Mouse (Mus musculus): Measurements from ENCODE around the gene Sh3d19. TPM values are rescaled to one million over a fixed set of nuclear protein-coding genes. Genes with fewer than 3 reads are reported as not detected.
A peak's percentile ranks its signal among the peaks of the same experiment; 100 is the strongest.

Sh3d19 gene
- polyA plus RNA-seq, 1 experiment from 2014 or later = 29.0 TPM

- ATAC-seq (replicated peaks; ENCODE audit: low FRiP score, low read depth) (no peak), DNase-seq (ENCODE audit: low spot score) (no peak)
- Histone ChIP-seq H3K27me3 (ENCODE audit: insufficient read depth, low read length) (no peaks in the 10 kb centered on the region), H3K4me2 (ENCODE audit: low read length) (no peak overlapping the region), H3K4me3 (replicated peaks; ENCODE audit: low read depth, low read length) (no peak overlapping the region), H3K9me3 (replicated peaks; ENCODE audit: low read length) (no peaks in the 10 kb centered on the region), H3K9ac (ENCODE audit: low read depth, low read length) (no peak overlapping the region), H3K4me1 (replicated peaks; ENCODE audit: insufficient read depth, low read length) (no peaks in the 10 kb centered on the region), H3K27ac (no peak overlapping the region), H3K36me3 (ENCODE audit: insufficient read depth, low read length) (peaks cover 8% of the 10 kb centered on the region; the same call in 1 of the 2 replicates)
- TF ChIP-seq CTCF (IDR thresholded peaks at IDR 0.05; ENCODE audit: low read depth) = no peak
- WGBS = 83% methylated on average over 8 of the region's 8 CpGs
Measured at GRCm38 (mm10) chr3:86106086-86106632, 135.2 kb downstream of the Sh3d19 start.

DNA sequence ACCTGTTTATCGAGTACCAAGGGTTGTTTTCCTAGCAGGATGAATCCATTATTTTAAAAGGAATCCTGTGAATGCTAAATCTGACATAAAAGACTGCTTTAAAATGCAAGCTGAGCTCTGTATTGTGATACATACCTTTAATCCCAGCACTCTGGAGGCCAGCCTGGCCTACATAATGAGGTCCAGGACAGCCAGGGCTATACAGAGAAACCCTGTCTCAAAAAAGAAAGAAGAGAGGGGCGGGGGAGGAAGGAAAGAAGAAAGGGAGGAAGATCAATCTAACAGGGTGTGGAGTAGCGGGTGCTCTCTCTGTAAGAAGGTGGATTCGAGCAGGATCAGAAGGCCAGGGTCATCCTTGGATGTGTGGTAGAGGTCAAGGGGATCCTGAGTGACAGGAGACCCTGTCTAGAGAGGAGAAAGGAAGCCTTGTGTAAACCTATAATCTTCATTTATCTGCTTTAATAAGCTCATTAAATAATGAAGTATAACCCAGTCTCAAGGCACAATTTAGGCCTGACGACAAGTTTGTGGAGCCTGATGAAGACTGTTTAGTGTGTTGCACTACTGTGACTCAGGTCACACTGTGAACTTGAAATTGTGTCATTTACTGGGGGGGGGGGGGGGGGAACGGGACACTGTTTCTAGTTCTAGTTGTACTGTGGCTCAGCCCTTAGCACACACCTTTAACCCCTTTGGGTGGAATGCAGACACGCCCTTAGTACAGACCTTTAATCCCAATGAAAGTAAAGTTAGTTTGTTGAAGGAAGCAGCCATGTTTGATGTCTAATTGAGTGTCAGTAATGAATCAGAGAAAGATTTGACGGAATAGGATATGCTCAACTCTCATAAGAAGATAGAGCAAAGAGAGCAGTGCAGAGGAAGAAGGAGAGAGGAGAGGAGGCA, 137.0 kb downstream of the Sh3d19 start:
- no peak overlapping the region for H3K4me3 ChIP-seq (replicated peaks; ENCODE audit: low read depth, low read length)
- WGBS = 80% methylated on average over 8 of the region's 8 CpGs
- H3K4me1 ChIP-seq (replicated peaks; ENCODE audit: insufficient read depth, low read length) = no peaks in the 10 kb centered on the region
- H3K9ac ChIP-seq (ENCODE audit: low read depth, low read length) = no peak overlapping the region
- H3K9me3 ChIP-seq (replicated peaks; ENCODE audit: low read length) = no peaks in the 10 kb centered on the region
- no peaks in the 10 kb centered on the region for H3K27me3 ChIP-seq (ENCODE audit: insufficient read depth, low read length)
- TF ChIP-seq CTCF (IDR thresholded peaks at IDR 0.05; ENCODE audit: low read depth) = no peak
- H3K4me2 ChIP-seq (ENCODE audit: low read length) = no peak overlapping the region
- no peak overlapping the region for H3K27ac ChIP-seq
- DNase-seq (ENCODE audit: low spot score) = no peak
- H3K36me3 ChIP-seq (ENCODE audit: insufficient read depth, low read length) = peaks cover 6% of the 10 kb centered on the region; the same call in 1 of the 2 replicates
- ATAC-seq (replicated peaks; ENCODE audit: low FRiP score, low read depth) = no peak

GRCm38 (mm10) chr3:86108576-86108975, 137.7 kb downstream of the Sh3d19 start:
- H3K9me3 ChIP-seq (replicated peaks; ENCODE audit: low read length) = no peaks in the 10 kb centered on the region
- H3K27ac ChIP-seq = no peak overlapping the region
- DNase-seq (ENCODE audit: low spot score) = no peak
- H3K36me3 ChIP-seq (ENCODE audit: insufficient read depth, low read length) = peaks cover 10% of the 10 kb centered on the region; the same call in 1 of the 2 replicates
- no peak for ATAC-seq (replicated peaks; ENCODE audit: low FRiP score, low read depth)
- no peak overlapping the region for H3K9ac ChIP-seq (ENCODE audit: low read depth, low read length)
- H3K4me1 ChIP-seq (replicated peaks; ENCODE audit: insufficient read depth, low read length) = no peaks in the 10 kb centered on the region
- no peak for TF ChIP-seq CTCF (IDR thresholded peaks at IDR 0.05; ENCODE audit: low read depth)
- 89% methylated on average over 4 of the region's 4 CpGs for WGBS
- no peaks in the 10 kb centered on the region for H3K27me3 ChIP-seq (ENCODE audit: insufficient read depth, low read length)
- H3K4me2 ChIP-seq (ENCODE audit: low read length) = no peak overlapping the region
- H3K4me3 ChIP-seq (replicated peaks; ENCODE audit: low read depth, low read length) = no peak overlapping the region

- Histone ChIP-seq H3K4me1 (replicated peaks; ENCODE audit: insufficient read depth, low read length) (no peaks in the 10 kb centered on the region), H3K27me3 (ENCODE audit: insufficient read depth, low read length) (no peaks in the 10 kb centered on the region), H3K4me2 (ENCODE audit: low read length) (no peak overlapping the region), H3K9me3 (replicated peaks; ENCODE audit: low read length) (no peaks in the 10 kb centered on the region), H3K4me3 (replicated peaks; ENCODE audit: low read depth, low read length) (no peak overlapping the region), H3K9ac (ENCODE audit: low read depth, low read length) (no peak overlapping the region), H3K36me3 (ENCODE audit: insufficient read depth, low read length) (peaks cover 10% of the 10 kb centered on the region; the same call in 1 of the 2 replicates), H3K27ac (no peak overlapping the region)
- ATAC-seq (replicated peaks; ENCODE audit: low FRiP score, low read depth) = no peak
- no peak for DNase-seq (ENCODE audit: low spot score)
- WGBS = 88% methylated on average over 7 of the region's 7 CpGs
- TF ChIP-seq CTCF (IDR thresholded peaks at IDR 0.05; ENCODE audit: low read depth) = no peak
Measured at GRCm38 (mm10) chr3:86109099-86109498, 138.2 kb downstream of the Sh3d19 start.

DNA sequence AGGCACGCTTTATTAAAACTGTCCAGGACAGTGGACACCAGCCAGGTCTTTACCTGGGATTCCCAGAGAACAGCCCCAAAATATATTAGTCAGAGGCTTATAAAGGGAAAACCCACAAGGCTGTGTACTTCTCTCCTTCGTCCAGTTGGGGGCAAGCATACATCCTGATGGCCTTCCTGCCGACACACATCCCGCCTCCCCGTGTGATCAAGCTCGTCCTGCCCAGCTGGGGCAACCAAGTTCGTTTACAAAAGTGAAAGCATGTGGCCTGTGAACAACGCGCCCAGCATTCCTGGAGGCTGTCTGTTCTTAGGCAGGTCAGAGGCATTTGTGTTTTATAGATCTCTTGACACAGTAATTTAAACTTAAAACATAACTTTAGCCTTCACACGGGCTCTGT, 139.2 kb downstream of the Sh3d19 start:
- Histone ChIP-seq H3K4me1 (replicated peaks; ENCODE audit: insufficient read depth, low read length) (no peaks in the 10 kb centered on the region), H3K9me3 (replicated peaks; ENCODE audit: low read length) (no peaks in the 10 kb centered on the region), H3K9ac (ENCODE audit: low read depth, low read length) (no peak overlapping the region), H3K27me3 (ENCODE audit: insufficient read depth, low read length) (no peaks in the 10 kb centered on the region), H3K36me3 (ENCODE audit: insufficient read depth, low read length) (peaks cover 10% of the 10 kb centered on the region; the same call in 1 of the 2 replicates), H3K4me2 (ENCODE audit: low read length) (peak overlapping the region; percentile 41), H3K4me3 (replicated peaks; ENCODE audit: low read depth, low read length) (no peak overlapping the region), H3K27ac (no peak overlapping the region)
- WGBS = 16% methylated on average over 10 of the region's 10 CpGs
- DNase-seq (ENCODE audit: low spot score) = peak; percentile 82
- 0 out of 2 replicates have a peak, but pooled peaks have one; percentile 61 for ATAC-seq (replicated peaks; ENCODE audit: low FRiP score, low read depth)
- peak; percentile 64 for TF ChIP-seq CTCF (IDR thresholded peaks at IDR 0.05; ENCODE audit: low read depth)

DNA sequence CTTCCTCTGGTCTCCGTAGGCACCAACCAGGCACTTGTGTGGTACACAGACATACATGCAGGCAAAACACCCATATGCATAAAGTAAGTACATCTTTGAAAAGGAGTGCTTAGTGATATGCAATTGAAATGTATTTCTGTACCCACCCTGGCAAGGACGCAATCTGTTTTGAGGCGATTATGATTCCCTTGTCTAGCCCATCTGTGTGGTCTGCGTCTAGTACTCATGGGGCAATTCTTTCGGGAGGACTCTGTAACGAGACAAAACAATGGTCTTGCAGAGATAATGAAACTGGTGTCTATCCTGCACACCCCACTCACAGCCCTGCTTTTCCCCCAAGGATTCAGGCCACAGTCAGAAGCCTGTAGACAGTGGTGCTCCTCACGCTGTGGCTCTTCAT, 141.9 kb downstream of the Sh3d19 start:
- no peaks in the 10 kb centered on the region for H3K4me1 ChIP-seq (replicated peaks; ENCODE audit: insufficient read depth, low read length)
- H3K4me3 ChIP-seq (replicated peaks; ENCODE audit: low read depth, low read length) = no peak overlapping the region
- no peak overlapping the region for H3K4me2 ChIP-seq (ENCODE audit: low read length)
- DNase-seq (ENCODE audit: low spot score) (no peak), ATAC-seq (replicated peaks; ENCODE audit: low FRiP score, low read depth) (no peak)
- 94% methylated on average over 7 of the region's 7 CpGs for WGBS
- peaks cover 5% of the 10 kb centered on the region; the same call in 1 of the 2 replicates for H3K9me3 ChIP-seq (replicated peaks; ENCODE audit: low read length)
- no peak overlapping the region for H3K27ac ChIP-seq
- TF ChIP-seq CTCF (IDR thresholded peaks at IDR 0.05; ENCODE audit: low read depth) = no peak
- no peaks in the 10 kb centered on the region for H3K27me3 ChIP-seq (ENCODE audit: insufficient read depth, low read length)
- peaks cover 15% of the 10 kb centered on the region; the same call in 1 of the 2 replicates for H3K36me3 ChIP-seq (ENCODE audit: insufficient read depth, low read length)
- H3K9ac ChIP-seq (ENCODE audit: low read depth, low read length) = no peak overlapping the region

All from kidney, postnatal 0 days (tissue).